Mouse (Mus musculus) ovary, adult 18-20 months (tissue): ENCODE data around the gene Zc3h15.
"Not testable (repeated sequence)": the region's sequence is repeated elsewhere in the genome, so short reads cannot be mapped to it uniquely, and the experiment has no call there.

Source experiments
- DNase-seq: peaks from one replicate; pipeline ENCODE4 v3.0.0; 2022; ENCODE audit warnings: low spot score, mixed read lengths

Zc3h15 gene

DNA sequence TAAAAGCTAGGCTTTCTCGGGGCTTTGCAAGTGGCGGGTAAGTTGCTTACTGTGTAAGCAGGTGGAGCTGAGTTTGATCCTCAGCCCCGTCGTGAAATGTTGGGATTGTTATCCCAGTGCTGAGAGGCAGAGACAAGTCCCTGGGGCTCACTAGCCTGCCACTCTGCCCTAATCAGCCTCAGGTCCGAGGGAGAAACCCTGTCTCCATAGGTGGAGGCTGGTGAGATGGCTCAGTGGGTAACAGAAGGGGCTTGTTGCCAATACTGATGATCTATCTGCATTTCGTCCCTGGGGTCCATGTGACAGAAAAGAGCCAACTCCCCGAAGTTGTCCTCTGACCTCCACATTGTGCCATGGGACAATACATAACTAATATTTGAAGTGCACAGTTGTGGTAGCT is 30.2 kb downstream of the Zc3h15 start:
- no peak for DNase-seq

DNA sequence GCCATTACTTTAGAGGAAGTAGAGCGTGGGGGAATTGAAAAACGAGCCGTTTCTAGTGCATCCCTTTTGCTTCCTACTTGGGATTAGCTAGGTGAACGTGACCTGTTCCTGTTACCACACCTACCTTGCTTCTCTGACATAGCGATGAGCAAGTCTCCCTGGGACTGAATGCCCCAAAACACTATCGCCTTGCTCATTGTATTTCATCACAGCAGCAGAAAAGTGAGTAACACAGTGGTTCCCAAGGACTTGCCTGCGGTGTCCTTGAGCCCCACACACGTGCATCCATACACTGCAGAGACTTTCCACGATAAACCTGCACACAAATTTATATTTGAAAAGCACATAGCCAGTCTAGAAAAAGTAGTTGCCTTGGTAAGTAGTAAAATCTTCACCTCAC is 30.7 kb downstream of the Zc3h15 start:
- DNase-seq, result no peak

- no peak for DNase-seq
Measured at GRCm38 (mm10) chr2:83675681-83676080, 31.4 kb downstream of the Zc3h15 start.

DNA sequence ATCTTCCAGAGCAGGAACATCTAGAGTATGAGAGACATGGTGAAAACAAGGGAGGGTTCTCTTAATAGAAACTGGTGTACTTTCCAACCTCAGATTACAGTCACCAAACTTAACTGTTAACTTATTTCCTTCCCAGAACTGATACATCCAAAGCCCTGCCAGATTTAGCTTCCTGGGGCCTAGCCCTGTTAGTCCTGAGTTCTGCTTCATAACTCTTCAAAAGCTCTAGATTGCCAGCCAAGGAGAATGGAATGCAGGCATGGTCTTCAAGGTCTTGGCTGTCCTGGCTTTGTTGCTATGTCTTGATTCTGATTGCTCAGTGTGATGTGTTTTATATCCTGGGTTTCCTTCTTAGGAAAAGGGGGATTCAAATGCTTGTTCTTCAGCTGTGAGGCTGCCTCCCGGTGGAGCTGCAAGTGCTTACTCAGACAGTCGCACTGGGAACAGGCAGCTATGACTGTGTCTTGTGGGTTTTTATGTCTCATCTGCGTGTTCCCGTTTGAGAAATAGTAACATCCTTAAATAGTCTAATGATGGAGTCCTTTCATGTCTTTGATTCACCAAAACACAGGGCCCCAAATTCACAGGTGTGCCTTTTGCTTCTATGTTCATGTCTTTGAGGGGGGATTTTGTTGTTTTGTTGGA is 32.1 kb downstream of the Zc3h15 start:
- DNase-seq, result no peak

- DNase-seq, result no peak
Measured at GRCm38 (mm10) chr2:83681332-83681731, 37.1 kb downstream of the Zc3h15 start.

DNA sequence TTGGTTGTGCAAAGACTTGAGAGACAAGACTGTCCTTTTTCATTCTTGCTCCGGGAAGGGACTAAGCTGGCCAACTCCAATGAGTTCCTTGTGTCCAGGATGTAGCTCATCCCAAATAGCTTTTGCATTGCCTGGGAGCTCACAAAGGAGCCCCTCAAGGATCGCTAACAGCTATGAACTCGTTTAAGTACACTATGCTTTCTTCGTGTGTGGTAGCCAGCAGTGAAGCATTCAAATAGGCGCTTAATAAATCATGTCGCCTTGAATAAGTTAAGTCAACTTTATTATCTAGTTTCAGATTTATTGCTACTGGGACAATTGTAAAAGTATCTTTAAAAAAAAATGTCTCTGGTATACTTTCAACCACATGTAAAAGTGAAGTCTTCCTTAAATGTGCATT is 37.5 kb downstream of the Zc3h15 start:
- DNase-seq, result no peak

DNA sequence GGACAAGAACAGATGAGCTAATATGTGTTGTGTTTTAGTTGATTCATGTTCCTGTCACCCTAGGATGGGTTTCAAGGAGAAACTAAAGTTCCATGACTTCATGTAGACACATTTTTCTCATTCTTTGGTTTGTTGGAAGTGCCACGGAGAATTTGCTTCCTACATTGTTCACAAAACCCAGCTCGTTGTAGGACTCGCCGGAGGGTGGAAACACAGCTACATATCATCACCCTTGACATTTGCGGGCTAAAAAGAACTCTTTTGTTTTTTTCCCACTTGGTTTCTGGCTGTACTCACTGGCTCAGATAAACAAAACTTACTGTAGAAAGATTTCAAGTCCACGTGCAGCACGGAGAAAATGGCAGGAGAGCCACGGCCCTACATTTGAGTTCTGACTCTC is 38.0 kb downstream of the Zc3h15 start:
- no peak for DNase-seq

DNA sequence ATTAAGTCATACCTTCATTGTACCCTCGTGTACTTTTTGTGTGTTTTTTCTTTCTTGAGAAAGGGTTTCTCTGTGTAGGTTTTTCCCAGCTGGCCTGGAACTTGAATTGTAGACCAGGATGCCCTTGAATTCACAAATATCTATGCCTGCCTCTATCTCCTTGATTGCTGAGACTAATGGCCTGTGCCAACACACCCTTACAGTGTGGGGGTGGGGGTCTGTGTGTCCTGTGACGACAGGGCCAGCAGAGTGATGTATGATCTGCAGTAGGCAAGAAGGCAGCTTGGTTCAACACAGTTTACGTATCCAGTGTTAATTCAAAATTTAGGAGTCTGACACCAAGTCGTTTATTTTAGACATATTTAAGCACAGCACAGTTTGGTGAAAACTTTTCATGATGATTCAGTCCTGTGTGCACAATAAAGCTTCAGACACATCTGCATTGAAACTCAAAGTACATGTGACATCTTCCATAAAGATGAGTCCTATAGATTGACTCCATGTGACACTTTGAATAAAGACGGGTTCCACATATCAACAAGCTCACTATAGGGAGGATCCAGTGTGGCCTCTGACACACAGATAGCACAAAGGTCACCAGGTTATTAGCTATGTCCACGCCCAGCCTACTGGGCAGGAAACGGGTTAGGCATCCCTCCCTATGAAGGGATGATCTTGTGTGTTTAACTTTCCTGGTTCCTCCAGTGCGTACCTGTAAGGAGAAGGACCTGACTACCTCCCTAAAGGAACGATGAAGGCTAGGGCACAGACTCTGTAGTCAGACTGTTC is 39.7 kb downstream of the Zc3h15 start:
- no peak for DNase-seq

DNA sequence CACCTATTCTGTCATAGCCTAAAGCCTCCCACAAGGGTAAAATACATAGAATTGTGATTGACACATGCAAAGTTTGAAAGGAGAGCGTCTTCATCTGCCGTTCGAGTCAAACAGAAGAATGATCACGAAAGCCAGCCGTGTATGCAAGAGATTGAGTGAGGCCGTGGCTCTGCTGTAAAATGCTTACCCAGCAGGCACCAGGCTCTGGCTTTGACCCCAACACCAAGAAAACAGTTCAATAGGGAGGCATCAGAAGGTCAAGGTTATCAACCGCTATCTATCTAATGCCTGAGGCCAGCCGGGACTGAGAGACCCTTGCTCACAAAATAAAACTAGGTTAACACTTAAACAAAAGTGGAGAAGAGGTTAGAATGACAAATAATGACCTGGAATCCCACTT is 40.5 kb downstream of the Zc3h15 start:
- no peak for DNase-seq

DNA sequence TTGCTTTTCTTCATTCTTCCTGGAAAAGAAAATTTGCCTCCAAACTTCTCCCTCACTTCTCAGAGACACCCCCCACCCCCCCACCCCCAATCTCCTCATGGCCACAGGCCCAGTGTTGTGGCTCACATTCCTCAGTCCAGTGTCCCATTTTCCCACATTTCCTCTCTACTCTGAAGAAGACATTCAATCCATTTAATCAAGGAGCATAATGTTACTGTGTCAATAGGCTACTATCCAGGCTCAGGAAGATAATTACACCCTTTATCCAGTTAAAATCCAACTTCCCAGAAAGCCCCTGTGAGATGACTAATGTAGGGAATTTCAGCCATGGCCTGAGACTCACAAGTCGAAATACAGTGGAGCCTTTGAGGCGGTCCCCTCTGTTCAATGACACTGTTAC is 46.1 kb downstream of the Zc3h15 start:
- DNase-seq, result no peak

GRCm38 (mm10) chr2:83692651-83693545 is 48.7 kb downstream of the Zc3h15 start:
- DNase-seq, result no peak

DNA sequence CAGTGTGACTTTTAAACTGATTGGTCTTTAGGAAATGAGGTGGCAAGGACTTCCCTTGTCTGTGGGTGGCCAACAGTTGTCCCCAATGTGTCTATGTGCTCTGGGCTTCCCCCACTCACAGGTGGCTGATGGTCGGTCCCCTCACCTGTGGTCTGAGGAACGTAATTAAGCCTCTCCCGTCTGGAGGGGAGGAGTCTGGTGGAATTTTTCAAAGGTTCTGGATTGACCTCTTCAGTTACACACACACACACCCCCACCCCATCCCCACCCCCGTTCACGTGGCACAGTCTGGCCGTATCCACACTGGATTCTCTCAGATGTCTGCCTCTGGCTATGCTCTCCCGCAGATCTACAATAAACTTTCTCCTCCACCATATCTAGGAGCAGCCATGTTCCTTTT is 49.8 kb downstream of the Zc3h15 start:
- no peak for DNase-seq

DNA sequence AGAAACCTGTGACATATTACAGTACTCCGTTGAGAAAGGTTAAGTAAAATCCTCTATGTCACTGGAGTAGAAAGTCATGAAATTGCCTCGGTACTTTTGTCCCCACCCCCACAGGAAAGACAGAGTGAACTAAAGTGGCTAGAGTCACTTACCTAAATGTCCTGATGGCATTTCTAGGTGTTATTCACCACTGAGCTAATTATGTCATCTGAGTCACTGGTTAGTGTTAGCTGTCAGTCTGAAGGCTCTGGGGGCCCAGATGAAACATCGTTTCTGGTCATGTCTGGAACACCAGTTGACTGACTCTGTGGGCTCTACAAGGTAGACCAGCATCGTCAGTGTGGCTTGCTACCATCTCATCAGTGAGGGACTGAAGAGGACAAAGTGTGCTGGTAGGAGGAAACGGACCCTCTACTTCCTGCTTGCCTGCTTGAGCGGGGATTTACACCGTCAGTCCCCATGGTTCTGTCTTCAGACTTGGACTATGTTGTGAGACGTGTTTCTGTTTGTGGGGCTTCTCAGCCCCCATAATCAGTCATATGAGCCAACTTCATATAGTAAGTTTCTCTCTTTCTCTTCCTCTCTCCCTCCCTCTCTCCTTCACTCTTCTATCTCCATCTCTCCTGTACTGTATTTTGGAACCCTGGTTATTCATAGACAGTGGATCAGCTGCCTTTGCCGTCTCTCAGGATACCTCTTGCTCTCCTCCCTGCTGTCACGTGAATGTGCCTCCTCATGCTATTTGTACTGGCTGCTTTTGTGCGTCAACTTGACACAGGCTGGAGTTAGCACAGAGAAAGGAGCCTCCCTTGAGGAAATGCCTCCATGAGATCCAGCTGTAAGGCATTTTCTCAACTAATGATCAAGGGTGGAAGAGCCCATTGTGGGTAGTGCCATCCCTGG is 51.4 kb downstream of the Zc3h15 start:
- no peak for DNase-seq

DNA sequence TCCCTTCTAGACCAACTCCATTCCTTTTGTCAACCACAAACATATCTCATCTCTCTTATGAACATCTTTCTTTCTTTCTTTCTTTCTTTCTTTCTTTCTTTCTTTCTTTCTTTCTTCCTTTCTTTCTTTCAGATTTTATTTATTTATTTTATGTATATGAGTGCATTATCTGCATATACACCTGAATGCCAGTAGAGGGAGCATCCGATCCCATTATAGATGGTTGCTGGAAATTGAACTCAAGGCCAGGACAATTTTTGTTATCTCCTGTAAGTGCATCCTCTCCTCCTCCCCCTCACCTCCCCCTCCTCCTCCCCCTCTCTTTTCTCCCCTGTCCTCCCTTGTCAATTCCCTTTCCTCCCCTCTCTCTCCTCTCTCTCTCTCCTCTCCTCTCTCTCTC is 54.2 kb downstream of the Zc3h15 start:
- DNase-seq, result no peak

- DNase-seq, result no peak
Measured at GRCm38 (mm10) chr2:83699324-83699723, 55.1 kb downstream of the Zc3h15 start.

DNA sequence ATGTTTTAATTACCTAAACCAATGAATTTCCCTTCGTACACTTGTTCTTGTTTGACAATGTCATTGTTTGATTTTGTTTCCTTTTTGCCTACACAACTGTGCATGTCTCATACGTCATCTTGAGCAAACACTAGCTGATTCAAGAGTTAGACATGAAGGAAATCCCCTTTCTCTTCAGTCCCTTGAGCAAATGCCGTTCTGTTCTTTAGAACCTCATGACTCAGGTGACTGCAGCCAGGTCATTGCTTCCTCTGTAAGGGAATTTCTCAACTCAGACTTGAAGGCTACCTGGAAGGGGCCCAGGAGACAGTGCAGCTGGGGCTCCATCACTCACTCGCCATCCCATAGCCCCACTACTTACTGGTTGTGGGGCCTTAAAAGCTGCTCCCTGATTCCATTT is 56.4 kb downstream of the Zc3h15 start:
- no peak for DNase-seq

GRCm38 (mm10) chr2:83702411-83702810 is 58.2 kb downstream of the Zc3h15 start:
- no peak for DNase-seq

GRCm38 (mm10) chr2:83705580-83706158 is 61.4 kb downstream of the Zc3h15 start:
- DNase-seq, result no peak

DNA sequence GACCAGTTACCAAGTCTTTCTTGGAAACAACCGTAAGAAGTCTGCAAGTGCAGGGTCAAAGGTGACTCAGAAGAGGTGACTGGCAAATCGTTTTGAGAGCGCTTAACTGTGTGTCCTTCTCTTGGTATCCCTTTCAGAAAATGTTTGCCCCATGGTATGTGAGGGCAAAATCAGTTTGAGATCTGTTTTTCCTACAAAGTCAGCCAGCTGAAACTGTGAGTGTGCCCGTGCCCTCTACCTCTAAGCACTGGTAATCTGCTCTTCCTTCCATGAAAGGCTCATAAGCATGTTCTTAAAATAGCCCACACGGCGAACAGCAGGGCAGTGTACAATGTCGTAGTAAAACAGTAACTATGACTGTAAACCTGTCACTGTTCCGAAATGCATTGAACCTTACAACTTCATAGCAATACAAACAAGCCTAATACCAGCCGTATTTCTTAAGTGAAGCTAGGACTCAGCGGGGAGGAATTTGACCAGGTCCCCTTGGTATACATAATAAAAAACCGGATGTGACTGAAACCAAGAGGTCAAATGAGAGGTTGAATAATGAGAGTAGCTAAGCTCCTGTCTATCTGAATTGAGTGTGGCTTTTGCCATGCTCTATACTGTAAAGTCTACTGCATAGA is 65.8 kb downstream of the Zc3h15 start:
- DNase-seq, result no peak

- not testable (repeated sequence) for DNase-seq
Measured at GRCm38 (mm10) chr2:83713281-83713680, 69.0 kb downstream of the Zc3h15 start.

DNA sequence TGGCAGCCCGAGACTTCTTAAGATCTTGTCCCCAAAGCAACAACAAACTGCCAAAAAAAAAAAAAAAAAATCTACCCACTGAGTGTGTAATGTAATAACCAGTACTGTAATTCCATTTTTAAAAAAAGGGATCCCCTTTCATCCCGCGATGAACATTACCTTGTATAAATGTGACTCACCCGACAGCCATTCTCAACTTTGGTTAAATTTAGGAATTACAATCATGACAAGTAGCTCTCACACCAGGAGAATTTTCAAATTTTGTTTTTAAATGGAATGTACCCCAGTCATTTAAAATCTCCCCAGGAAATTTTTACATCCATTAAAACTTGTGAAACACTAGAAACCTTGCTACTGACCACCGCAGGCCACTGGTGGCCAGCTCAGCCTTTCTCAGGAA is 69.7 kb downstream of the Zc3h15 start:
- no peak for DNase-seq
